Mouse (Mus musculus): ENCODE data around the gene Dnaaf5. TPM values are rescaled to one million over a fixed set of nuclear protein-coding genes. Genes with fewer than 3 reads are reported as not detected.

The Dnaaf5 gene
- 6.4 and 6.5 TPM in 2 replicates for polyA plus RNA-seq (2014; fragmentation: Nextera tagmentation; extraction: Ambion mirVana)

DNA sequence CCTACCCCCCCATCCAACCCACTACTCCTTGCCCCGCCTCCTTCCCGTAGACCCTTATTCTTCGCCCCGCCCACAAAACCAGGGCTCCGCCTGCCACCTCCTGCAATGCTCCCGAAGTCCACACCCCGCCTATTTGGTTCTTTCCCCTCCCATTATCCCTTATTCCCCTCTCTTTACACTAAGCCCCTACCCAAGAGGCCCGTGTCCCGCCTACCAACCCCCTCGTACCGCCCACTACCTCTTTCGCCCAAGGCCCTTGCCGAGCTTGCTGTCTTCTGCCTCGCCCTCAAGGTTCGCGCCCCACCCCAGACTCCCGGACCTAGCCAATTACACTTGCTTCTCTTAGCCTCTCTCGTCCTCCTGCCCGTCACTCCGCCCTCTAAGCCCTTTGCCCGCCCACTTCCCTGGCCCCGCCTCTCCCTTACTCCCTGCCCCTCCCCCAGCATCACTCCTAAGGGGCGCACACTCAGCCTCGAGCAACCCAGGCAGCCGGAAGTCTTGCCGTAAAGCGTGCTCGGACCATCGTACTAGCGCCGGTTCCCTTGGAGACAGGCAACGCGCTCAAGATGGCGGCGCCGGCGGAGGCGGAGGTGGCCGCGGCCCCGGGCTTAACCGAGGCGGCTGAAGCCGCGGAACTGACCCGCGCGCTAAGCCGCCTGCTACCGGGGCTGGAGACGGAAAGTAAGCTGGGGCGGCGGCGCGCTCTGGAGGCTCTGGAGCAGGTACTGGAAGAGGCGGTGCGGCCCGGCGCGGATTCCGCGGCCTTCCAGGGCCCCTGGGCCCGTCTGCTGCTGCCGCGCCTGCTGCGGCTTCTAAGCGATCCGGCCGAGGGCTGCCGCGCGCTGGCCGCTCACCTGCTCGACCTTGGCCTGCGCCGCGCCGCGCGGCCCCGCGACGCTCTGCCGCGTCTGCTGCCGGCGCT, at the start of gene Dnaaf5, which contains the start of gene Prkar1b:
Gene Dnaaf5, plus strand, starts transcription at position 543 of the 922 bp plus-strand sequence.
Gene Prkar1b, minus strand, starts transcription at position 321 of the 922 bp plus-strand sequence.
- WGBS: under 1% methylated on average over 70 of the region's 87 CpGs
- no peaks in the 10 kb centered on the region for H3K27me3 ChIP-seq (ENCODE audit: control insufficient read depth, insufficient read depth, low read length)
- peak within 1 kb of the TSS; percentile 89 to 97 for H3K4me3 ChIP-seq (ENCODE audit: control insufficient read depth in 1 of 2, insufficient read depth in 1 of 2, low read depth in 1 of 2, low read length in 2 of 2)
- peak within 1 kb of the TSS; percentile 94 for H3K4me2 ChIP-seq (ENCODE audit: low read length)
- peaks cover 4 to 19% of the 10 kb centered on the region in 2 experiments for H3K4me1 ChIP-seq (ENCODE audit: control insufficient read depth in 2 of 2, insufficient read depth in 2 of 2, low read length in 2 of 2)
- peaks cover 32% of the 10 kb centered on the region for H3K36me3 ChIP-seq (ENCODE audit: control insufficient read depth, insufficient read depth, low read length)
- peak within 1 kb of the TSS; percentile 57 to 62 for H3K27ac ChIP-seq (replicated peaks in 1 of 2; ENCODE audit: control insufficient read depth in 1 of 2, insufficient read depth in 1 of 2, low read depth in 2 of 2, low read length in 2 of 2)
- H3K9ac ChIP-seq (ENCODE audit: low read length): peak within 1 kb of the TSS; percentile 84
- H3K9me3 ChIP-seq (ENCODE audit: control insufficient read depth, low read length): no peaks in the 10 kb centered on the region
- peak; percentile 95 for ATAC-seq (ENCODE audit: insufficient number of reproducible peaks, insufficient read depth, low FRiP score, low read depth)

GRCm38 (mm10) chr5:139101783-139102182, 48.2 kb upstream of the Dnaaf5 start:
- peaks cover 19 to 20% of the 10 kb centered on the region in 2 experiments for H3K4me1 ChIP-seq (ENCODE audit: control insufficient read depth in 2 of 2, insufficient read depth in 2 of 2, low read length in 2 of 2)

GRCm38 (mm10) chr5:139107815-139108214, 42.2 kb upstream of the Dnaaf5 start:
- H3K36me3 ChIP-seq (ENCODE audit: control insufficient read depth, insufficient read depth, low read length): no peaks in the 10 kb centered on the region
- WGBS: 68% methylated on average over 9 of the region's 9 CpGs
- no peak for ATAC-seq (ENCODE audit: insufficient number of reproducible peaks, insufficient read depth, low FRiP score, low read depth)

More at GRCm38 (mm10) chr5:139101783-139102182, 48.2 kb upstream of the Dnaaf5 start:
- Histone ChIP-seq H3K27me3 (ENCODE audit: control insufficient read depth, insufficient read depth, low read length) (no peaks in the 10 kb centered on the region), H3K4me2 (ENCODE audit: low read length) (no peak overlapping the region), H3K27ac (replicated peaks in 1 of 2; ENCODE audit: control insufficient read depth in 1 of 2, insufficient read depth in 1 of 2, low read depth in 2 of 2, low read length in 2 of 2) (0 out of 4 replicates have a peak overlapping the region, but pooled peaks of 1 of the 2 experiments have one; percentile 16), H3K4me3 (ENCODE audit: control insufficient read depth in 1 of 2, insufficient read depth in 1 of 2, low read depth in 1 of 2, low read length in 2 of 2) (no peak overlapping the region), H3K9me3 (ENCODE audit: control insufficient read depth, low read length) (no peaks in the 10 kb centered on the region), H3K9ac (ENCODE audit: low read length) (no peak overlapping the region), H3K36me3 (ENCODE audit: control insufficient read depth, insufficient read depth, low read length) (no peaks in the 10 kb centered on the region)
- ATAC-seq (ENCODE audit: insufficient number of reproducible peaks, insufficient read depth, low FRiP score, low read depth): peak; percentile 54
- WGBS: 40% methylated on average over 6 of the region's 6 CpGs

DNA sequence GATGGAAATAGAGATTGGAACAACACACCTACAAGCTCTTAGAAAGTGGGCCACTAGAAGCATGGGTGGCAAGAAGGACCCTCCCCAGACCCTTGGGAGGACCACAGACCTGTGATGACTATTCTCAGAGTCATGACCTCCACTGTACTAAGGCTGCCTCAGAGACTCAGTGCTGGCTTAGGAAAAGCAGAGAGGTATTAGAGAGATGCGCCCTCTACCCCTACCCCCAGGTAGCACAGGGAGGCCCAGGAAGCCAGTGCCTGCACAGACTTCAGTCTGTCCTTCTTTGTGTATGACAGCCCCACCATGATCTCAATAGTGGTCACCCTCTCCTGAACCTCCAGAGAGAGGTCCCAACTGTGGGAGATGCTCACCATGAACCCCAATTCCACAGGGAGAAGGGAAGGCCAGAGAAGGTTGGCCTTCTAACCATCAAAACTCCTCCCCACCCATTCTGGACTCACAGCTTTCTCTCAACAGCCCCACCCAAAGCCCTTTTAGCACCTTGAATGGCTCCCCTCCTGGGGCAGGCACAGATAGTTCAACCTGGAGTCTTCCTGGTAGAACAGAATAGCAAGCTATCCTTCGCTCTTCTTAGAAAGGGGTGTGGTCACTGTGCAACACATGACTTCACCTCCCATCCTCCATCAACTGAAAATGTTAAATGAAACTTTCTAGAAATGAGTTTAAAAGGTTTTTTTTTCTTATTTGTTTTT, 39.7 kb upstream of the Dnaaf5 start:
- H3K27ac ChIP-seq (replicated peaks in 1 of 2; ENCODE audit: control insufficient read depth in 1 of 2, insufficient read depth in 1 of 2, low read depth in 2 of 2, low read length in 2 of 2): no peak overlapping the region
- no peak for ATAC-seq (ENCODE audit: insufficient number of reproducible peaks, insufficient read depth, low FRiP score, low read depth)
- no peaks in the 10 kb centered on the region for H3K9me3 ChIP-seq (ENCODE audit: control insufficient read depth, low read length)
- no peaks in the 10 kb centered on the region for H3K27me3 ChIP-seq (ENCODE audit: control insufficient read depth, insufficient read depth, low read length)
- no peaks in the 10 kb centered on the region for H3K4me1 ChIP-seq (ENCODE audit: control insufficient read depth in 2 of 2, insufficient read depth in 2 of 2, low read length in 2 of 2)
- no peak overlapping the region for H3K4me3 ChIP-seq (ENCODE audit: control insufficient read depth in 1 of 2, insufficient read depth in 1 of 2, low read depth in 1 of 2, low read length in 2 of 2)
- H3K4me2 ChIP-seq (ENCODE audit: low read length): no peak overlapping the region
- no peaks in the 10 kb centered on the region for H3K36me3 ChIP-seq (ENCODE audit: control insufficient read depth, insufficient read depth, low read length)
- H3K9ac ChIP-seq (ENCODE audit: low read length): no peak overlapping the region
- 80% methylated on average over 2 of the region's 2 CpGs for WGBS

More at GRCm38 (mm10) chr5:139107815-139108214, 42.2 kb upstream of the Dnaaf5 start:
- H3K9me3 ChIP-seq (ENCODE audit: control insufficient read depth, low read length): no peaks in the 10 kb centered on the region
- no peak overlapping the region for H3K4me2 ChIP-seq (ENCODE audit: low read length)
- H3K4me1 ChIP-seq (ENCODE audit: control insufficient read depth in 2 of 2, insufficient read depth in 2 of 2, low read length in 2 of 2): no peaks in the 10 kb centered on the region
- H3K27ac ChIP-seq (replicated peaks in 1 of 2; ENCODE audit: control insufficient read depth in 1 of 2, insufficient read depth in 1 of 2, low read depth in 2 of 2, low read length in 2 of 2): no peak overlapping the region
- no peaks in the 10 kb centered on the region for H3K27me3 ChIP-seq (ENCODE audit: control insufficient read depth, insufficient read depth, low read length)
- H3K9ac ChIP-seq (ENCODE audit: low read length): no peak overlapping the region
- no peak overlapping the region for H3K4me3 ChIP-seq (ENCODE audit: control insufficient read depth in 1 of 2, insufficient read depth in 1 of 2, low read depth in 1 of 2, low read length in 2 of 2)

- H3K27me3 ChIP-seq (ENCODE audit: control insufficient read depth, insufficient read depth, low read length): no peaks in the 10 kb centered on the region
- H3K27ac ChIP-seq (replicated peaks in 1 of 2; ENCODE audit: control insufficient read depth in 1 of 2, insufficient read depth in 1 of 2, low read depth in 2 of 2, low read length in 2 of 2): no peak overlapping the region
- no peaks in the 10 kb centered on the region for H3K9me3 ChIP-seq (ENCODE audit: control insufficient read depth, low read length)
- WGBS: 75% methylated on average over 9 of the region's 9 CpGs
- H3K4me3 ChIP-seq (ENCODE audit: control insufficient read depth in 1 of 2, insufficient read depth in 1 of 2, low read depth in 1 of 2, low read length in 2 of 2): no peak overlapping the region
- H3K4me1 ChIP-seq (ENCODE audit: control insufficient read depth in 2 of 2, insufficient read depth in 2 of 2, low read length in 2 of 2): no peaks in the 10 kb centered on the region
- H3K4me2 ChIP-seq (ENCODE audit: low read length): no peak overlapping the region
- no peak overlapping the region for H3K9ac ChIP-seq (ENCODE audit: low read length)
- ATAC-seq (ENCODE audit: insufficient number of reproducible peaks, insufficient read depth, low FRiP score, low read depth): no peak
- H3K36me3 ChIP-seq (ENCODE audit: control insufficient read depth, insufficient read depth, low read length): no peaks in the 10 kb centered on the region
Observed at GRCm38 (mm10) chr5:139111991-139112390, 38.0 kb upstream of the Dnaaf5 start.

- H3K9ac ChIP-seq (ENCODE audit: low read length): no peak overlapping the region
- no peaks in the 10 kb centered on the region for H3K4me1 ChIP-seq (ENCODE audit: control insufficient read depth in 2 of 2, insufficient read depth in 2 of 2, low read length in 2 of 2)
- H3K27me3 ChIP-seq (ENCODE audit: control insufficient read depth, insufficient read depth, low read length): no peaks in the 10 kb centered on the region
- no peak overlapping the region for H3K4me2 ChIP-seq (ENCODE audit: low read length)
- no peaks in the 10 kb centered on the region for H3K36me3 ChIP-seq (ENCODE audit: control insufficient read depth, insufficient read depth, low read length)
- H3K27ac ChIP-seq (replicated peaks in 1 of 2; ENCODE audit: control insufficient read depth in 1 of 2, insufficient read depth in 1 of 2, low read depth in 2 of 2, low read length in 2 of 2): no peak overlapping the region
- no peaks in the 10 kb centered on the region for H3K9me3 ChIP-seq (ENCODE audit: control insufficient read depth, low read length)
- WGBS: 61% methylated on average over 9 of the region's 9 CpGs
- ATAC-seq (ENCODE audit: insufficient number of reproducible peaks, insufficient read depth, low FRiP score, low read depth): no peak
- H3K4me3 ChIP-seq (ENCODE audit: control insufficient read depth in 1 of 2, insufficient read depth in 1 of 2, low read depth in 1 of 2, low read length in 2 of 2): no peak overlapping the region
Observed at GRCm38 (mm10) chr5:139112418-139112817, 37.6 kb upstream of the Dnaaf5 start.

DNA sequence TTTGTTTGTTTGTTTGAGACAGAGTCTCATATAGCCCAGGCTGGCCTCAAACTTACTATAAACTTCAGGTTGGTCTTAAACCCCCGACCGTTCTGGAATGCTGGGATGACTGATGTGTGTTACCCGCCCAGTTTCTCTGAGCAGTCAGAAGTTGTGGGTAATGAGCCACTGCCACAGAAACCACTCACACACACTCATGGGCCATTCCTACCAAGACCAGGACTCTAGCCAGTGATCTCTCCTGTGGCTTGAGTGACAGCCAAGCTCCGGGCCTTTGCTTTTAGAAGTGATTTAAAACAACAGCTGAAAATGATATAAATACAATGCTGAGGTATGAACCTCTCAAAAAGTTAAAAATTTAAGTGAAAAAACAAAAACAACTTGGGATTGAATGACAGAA, 35.1 kb upstream of the Dnaaf5 start:
- Histone ChIP-seq H3K9ac (ENCODE audit: low read length) (no peak overlapping the region), H3K4me1 (ENCODE audit: control insufficient read depth in 2 of 2, insufficient read depth in 2 of 2, low read length in 2 of 2) (peaks cover 8 to 9% of the 10 kb centered on the region in 2 experiments; a peak in 3 of 4 replicates), H3K4me2 (ENCODE audit: low read length) (no peak overlapping the region), H3K27me3 (ENCODE audit: control insufficient read depth, insufficient read depth, low read length) (no peaks in the 10 kb centered on the region), H3K36me3 (ENCODE audit: control insufficient read depth, insufficient read depth, low read length) (no peaks in the 10 kb centered on the region), H3K9me3 (ENCODE audit: control insufficient read depth, low read length) (no peaks in the 10 kb centered on the region), H3K27ac (replicated peaks in 1 of 2; ENCODE audit: control insufficient read depth in 1 of 2, insufficient read depth in 1 of 2, low read depth in 2 of 2, low read length in 2 of 2) (no peak overlapping the region), H3K4me3 (ENCODE audit: control insufficient read depth in 1 of 2, insufficient read depth in 1 of 2, low read depth in 1 of 2, low read length in 2 of 2) (no peak overlapping the region)
- ATAC-seq (ENCODE audit: insufficient number of reproducible peaks, insufficient read depth, low FRiP score, low read depth): no peak
- whole genome bisulfite sequencing: 72% methylated on average over 4 of the region's 4 CpGs
